Mouse (Mus musculus): ENCODE data around the gene Ang2.
"Not testable (repeated sequence)": the region's sequence is repeated elsewhere in the genome, so short reads cannot be mapped to it uniquely, and the experiment has no call there.

Ang2 gene

GRCm38 (mm10) chr14:51199098-51200023 is at the start of gene Ang2:
TSS of gene Ang2 (minus strand) at chr14:51199148.
- DNase-seq: no peak

GRCm38 (mm10) chr14:51247736-51248135 is 48.8 kb upstream of the Ang2 start:
- no peak for DNase-seq

GRCm38 (mm10) chr14:51240899-51241298 is 42.0 kb upstream of the Ang2 start:
- peak; percentile 46 for DNase-seq

GRCm38 (mm10) chr14:51237488-51237887 is 38.5 kb upstream of the Ang2 start:
- not testable (repeated sequence) for DNase-seq

- not testable (repeated sequence) for DNase-seq
Observed at GRCm38 (mm10) chr14:51229657-51230056, 30.7 kb upstream of the Ang2 start.

- not testable (repeated sequence) for DNase-seq
Observed at GRCm38 (mm10) chr14:51220075-51220474, 21.1 kb upstream of the Ang2 start.

- DNase-seq: no peak
Observed at GRCm38 (mm10) chr14:51203115-51203514, 4.2 kb upstream of the Ang2 start, which contains the start of gene Ear14. TSS of gene Ear14 (plus strand) at chr14:51203391.

- no peak for DNase-seq
Observed at GRCm38 (mm10) chr14:51200466-51200865, 1.5 kb upstream of the Ang2 start.

- DNase-seq: no peak
Observed at GRCm38 (mm10) chr14:51200054-51200453, 1.1 kb upstream of the Ang2 start.

- DNase-seq: peak; percentile 46
Observed at GRCm38 (mm10) chr14:51195681-51196080, 3.3 kb downstream of the Ang2 start.

GRCm38 (mm10) chr14:51181051-51181450 is 17.9 kb downstream of the Ang2 start:
- not testable (repeated sequence) for DNase-seq

GRCm38 (mm10) chr14:51173843-51174242 is 25.1 kb downstream of the Ang2 start:
- DNase-seq: no peak

GRCm38 (mm10) chr14:51172947-51173346 is 26.0 kb downstream of the Ang2 start:
- not testable (repeated sequence) for DNase-seq

GRCm38 (mm10) chr14:51172095-51172865 is 26.7 kb downstream of the Ang2 start:
- peak; percentile 39 for DNase-seq

GRCm38 (mm10) chr14:51166068-51166467 is 32.9 kb downstream of the Ang2 start:
- no peak for DNase-seq

GRCm38 (mm10) chr14:51165435-51165834 is 33.5 kb downstream of the Ang2 start:
- no peak for DNase-seq

- not testable (repeated sequence) for DNase-seq
Observed at GRCm38 (mm10) chr14:51163323-51163722, 35.6 kb downstream of the Ang2 start.

- peak; percentile 19 for DNase-seq
Observed at GRCm38 (mm10) chr14:51161976-51162375, 37.0 kb downstream of the Ang2 start, which contains the start of gene Rnase2b. TSS of gene Rnase2b (plus strand) at chr14:51162260.

GRCm38 (mm10) chr14:51157072-51157471 is 41.9 kb downstream of the Ang2 start:
- no peak for DNase-seq

- DNase-seq: no peak
Observed at GRCm38 (mm10) chr14:51156736-51157068, 42.2 kb downstream of the Ang2 start.

- DNase-seq: no peak
Observed at GRCm38 (mm10) chr14:51156056-51156735, 42.8 kb downstream of the Ang2 start.

GRCm38 (mm10) chr14:51152249-51152870 is 46.6 kb downstream of the Ang2 start:
- DNase-seq: no peak

All from lung, postnatal 14 days (tissue).